Mouse (Mus musculus): ENCODE data around the gene Spata6.

Spata6 gene

GRCm38 (mm10) chr4:111719776-111720661 is at the start of gene Spata6:
Gene Spata6 (plus strand): TSS chr4:111719984.
- in situ Hi-C loops (cut with MboI) = no loop called here

- in situ Hi-C loops (cut with MboI) = no loop called here
Measured at GRCm38 (mm10) chr4:111670566-111671421, 49.0 kb upstream of the Spata6 start.

- in situ Hi-C loops (cut with MboI) = no loop called here
Measured at GRCm38 (mm10) chr4:111671440-111671839, 48.3 kb upstream of the Spata6 start.

- in situ Hi-C loops (cut with MboI) = no loop called here
Measured at GRCm38 (mm10) chr4:111673904-111674303, 45.9 kb upstream of the Spata6 start.

- in situ Hi-C loops (cut with MboI) = no loop called here
Measured at GRCm38 (mm10) chr4:111681926-111682325, 37.9 kb upstream of the Spata6 start.

GRCm38 (mm10) chr4:111682793-111683192 is 37.0 kb upstream of the Spata6 start:
- in situ Hi-C loops (cut with MboI) = no loop called here

- in situ Hi-C loops (cut with MboI) = no loop called here
Measured at GRCm38 (mm10) chr4:111683843-111684242, 35.9 kb upstream of the Spata6 start.

- in situ Hi-C loops (cut with MboI) = no loop called here
Measured at GRCm38 (mm10) chr4:111685951-111686350, 33.8 kb upstream of the Spata6 start.

GRCm38 (mm10) chr4:111686951-111687350 is 32.8 kb upstream of the Spata6 start:
- in situ Hi-C loops (cut with MboI) = no loop called here

- in situ Hi-C loops (cut with MboI) = no loop called here
Measured at GRCm38 (mm10) chr4:111687613-111688012, 32.2 kb upstream of the Spata6 start.

- in situ Hi-C loops (cut with MboI) = no loop called here
Measured at GRCm38 (mm10) chr4:111691057-111691543, 28.7 kb upstream of the Spata6 start.

GRCm38 (mm10) chr4:111701381-111701780 is 18.4 kb upstream of the Spata6 start:
- in situ Hi-C loops (cut with MboI) = no loop called here

GRCm38 (mm10) chr4:111704126-111704525 is 15.7 kb upstream of the Spata6 start:
- in situ Hi-C loops (cut with MboI) = no loop called here

GRCm38 (mm10) chr4:111704975-111705374 is 14.8 kb upstream of the Spata6 start:
- in situ Hi-C loops (cut with MboI) = no loop called here

GRCm38 (mm10) chr4:111719296-111719695 is 488 bp upstream of the Spata6 start:
- in situ Hi-C loops (cut with MboI) = no loop called here

GRCm38 (mm10) chr4:111720662-111721003 is 849 bp downstream of the Spata6 start:
- in situ Hi-C loops (cut with MboI) = no loop called here

GRCm38 (mm10) chr4:111721121-111721840 is 1.5 kb downstream of the Spata6 start:
- in situ Hi-C loops (cut with MboI) = no loop called here

- in situ Hi-C loops (cut with MboI) = no loop called here
Measured at GRCm38 (mm10) chr4:111737551-111737950, 17.8 kb downstream of the Spata6 start.

GRCm38 (mm10) chr4:111780533-111780932 is 60.7 kb downstream of the Spata6 start:
- in situ Hi-C loops (cut with MboI) = no loop called here

GRCm38 (mm10) chr4:111799892-111800291 is 80.1 kb downstream of the Spata6 start:
- in situ Hi-C loops (cut with MboI) = no loop called here

GRCm38 (mm10) chr4:111803164-111803563 is 83.4 kb downstream of the Spata6 start:
- in situ Hi-C loops (cut with MboI) = no loop called here

GRCm38 (mm10) chr4:111817478-111817877 is 97.7 kb downstream of the Spata6 start:
- in situ Hi-C loops (cut with MboI) = no loop called here
